Mouse (Mus musculus) CD8-positive naive resting alpha-beta T cell, adult 2 months (primary cell): Measurements from ENCODE around the gene Cldn10.

Experiments
- DNase-seq, 2 experiments: peaks; one replicate each; pipeline ENCODE4 v3.0.0; 2022; ENCODE audit warnings: low read depth in 2 of 2, low spot score in 2 of 2

The Cldn10 gene

GRCm38 (mm10) chr14:118862253-118862652 is 74.5 kb downstream of the Cldn10 start:
- DNase-seq: peak in 1 of 2 experiments; percentile 33

DNA sequence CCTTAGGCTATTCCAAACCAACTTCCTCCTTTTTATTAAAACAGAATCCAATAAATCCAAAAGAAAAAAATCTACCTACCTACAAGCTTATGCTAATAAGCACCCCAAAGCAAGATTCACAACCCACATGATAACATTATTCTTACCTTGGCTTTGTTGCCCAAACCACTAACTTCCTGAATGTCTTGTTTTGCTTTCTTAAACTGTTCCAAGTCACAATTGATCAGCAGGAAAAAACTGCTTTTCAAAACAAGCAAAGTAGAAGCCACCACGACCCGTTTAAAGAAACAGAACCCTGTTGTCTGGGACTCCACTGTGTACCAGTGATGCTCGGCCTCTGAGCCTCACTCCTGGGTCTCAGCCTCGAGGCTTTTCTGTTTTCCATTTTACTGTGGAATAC is 77.2 kb downstream of the Cldn10 start:
- DNase-seq: peak; percentile 9 to 48

GRCm38 (mm10) chr14:118866014-118866811 is 78.5 kb downstream of the Cldn10 start:
- DNase-seq: no peak

- DNase-seq: no peak
Measured at GRCm38 (mm10) chr14:118867366-118867765, 79.7 kb downstream of the Cldn10 start.

GRCm38 (mm10) chr14:118868102-118868724 is 80.5 kb downstream of the Cldn10 start:
- no peak for DNase-seq

DNA sequence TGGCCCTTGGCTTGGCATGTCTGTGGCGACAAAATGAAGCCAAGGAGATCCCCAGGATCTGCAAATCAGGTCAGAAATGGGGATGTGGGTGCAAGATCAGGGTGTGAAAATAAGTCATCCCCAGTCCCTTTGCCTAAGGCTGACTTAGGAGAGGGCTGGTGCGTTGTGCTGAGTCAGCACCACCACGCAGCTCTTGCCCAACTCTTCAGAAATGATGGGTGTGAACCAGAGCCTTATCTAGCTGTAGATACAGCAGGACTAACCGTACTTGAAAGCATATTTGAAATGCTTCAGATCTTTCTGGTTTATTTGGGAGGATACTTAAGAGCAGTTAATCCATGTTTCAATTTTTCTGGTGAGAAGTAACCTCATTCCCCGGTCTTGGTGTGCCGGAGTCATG is 82.0 kb downstream of the Cldn10 start:
- DNase-seq: no peak

GRCm38 (mm10) chr14:118874126-118874525 is 86.4 kb downstream of the Cldn10 start:
- no peak for DNase-seq

- no peak for DNase-seq
Measured at GRCm38 (mm10) chr14:118874786-118875415, 87.2 kb downstream of the Cldn10 start.

- DNase-seq: no peak
Measured at GRCm38 (mm10) chr14:118878346-118878910, 90.7 kb downstream of the Cldn10 start.

DNA sequence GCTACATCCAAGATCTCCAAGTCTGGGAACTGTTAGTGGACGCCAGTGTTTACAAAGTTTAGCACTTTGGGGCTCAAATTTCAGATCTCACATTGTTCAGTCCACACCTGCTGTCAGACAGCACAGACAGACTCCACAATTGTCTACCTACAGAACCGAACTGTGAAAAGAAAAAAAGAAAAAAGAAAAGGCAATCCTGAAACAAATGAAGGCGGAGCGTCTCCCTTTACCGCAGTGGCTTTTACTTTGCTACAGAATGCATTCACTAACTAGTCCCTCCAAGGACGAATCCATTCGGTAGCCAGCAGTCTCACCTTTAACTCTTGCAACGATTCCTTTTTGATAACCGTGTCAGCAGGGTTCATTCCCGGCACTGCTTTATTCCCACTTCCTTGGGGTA is 93.0 kb downstream of the Cldn10 start:
- DNase-seq: no peak

DNA sequence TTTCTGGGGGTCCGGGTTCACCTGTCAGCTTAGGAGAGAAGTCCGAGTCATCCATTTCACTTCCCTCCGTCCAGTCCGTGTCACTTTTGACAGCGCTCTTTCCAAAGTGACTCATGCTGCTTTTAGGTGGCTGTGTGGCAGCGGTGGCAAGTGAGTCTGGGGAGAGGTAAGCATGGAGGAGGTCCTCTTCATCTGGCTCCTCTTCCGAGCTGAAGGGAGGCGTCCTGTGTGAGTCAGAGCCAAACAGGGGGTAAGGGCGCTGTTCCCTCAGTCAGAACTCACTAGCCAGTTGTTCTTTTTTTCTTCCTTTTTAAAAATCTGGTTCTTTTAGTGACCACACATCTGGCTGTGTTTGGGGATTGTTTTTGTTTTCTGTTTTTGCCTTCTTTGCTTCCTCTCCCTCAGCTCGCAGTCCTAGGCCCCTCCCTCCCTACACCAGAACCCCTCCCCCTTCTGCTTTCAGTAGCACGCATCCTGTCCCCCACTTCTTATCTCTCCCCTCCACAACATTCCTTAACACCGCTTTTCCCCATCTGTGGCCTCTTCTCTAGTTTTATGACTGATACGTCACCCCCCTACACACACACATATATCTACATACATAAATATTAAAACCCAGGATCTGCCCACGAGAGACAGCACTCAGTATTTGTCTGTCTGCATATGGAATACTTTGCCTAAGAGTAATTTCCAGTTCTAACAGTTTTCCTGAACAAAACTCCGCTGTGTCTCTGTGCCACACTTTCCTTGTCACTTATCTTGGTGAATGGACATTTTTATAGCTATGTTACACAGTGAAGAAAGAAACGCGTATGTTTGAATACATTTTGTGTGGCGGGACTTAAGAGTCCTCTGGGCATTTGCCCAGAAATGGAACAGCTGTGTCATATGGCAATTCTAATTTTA is 95.9 kb downstream of the Cldn10 start:
- DNase-seq: no peak

- DNase-seq: no peak
Measured at GRCm38 (mm10) chr14:118884250-118884556, 96.5 kb downstream of the Cldn10 start.

- no peak for DNase-seq
Measured at GRCm38 (mm10) chr14:118890101-118890500, 102.4 kb downstream of the Cldn10 start.

DNA sequence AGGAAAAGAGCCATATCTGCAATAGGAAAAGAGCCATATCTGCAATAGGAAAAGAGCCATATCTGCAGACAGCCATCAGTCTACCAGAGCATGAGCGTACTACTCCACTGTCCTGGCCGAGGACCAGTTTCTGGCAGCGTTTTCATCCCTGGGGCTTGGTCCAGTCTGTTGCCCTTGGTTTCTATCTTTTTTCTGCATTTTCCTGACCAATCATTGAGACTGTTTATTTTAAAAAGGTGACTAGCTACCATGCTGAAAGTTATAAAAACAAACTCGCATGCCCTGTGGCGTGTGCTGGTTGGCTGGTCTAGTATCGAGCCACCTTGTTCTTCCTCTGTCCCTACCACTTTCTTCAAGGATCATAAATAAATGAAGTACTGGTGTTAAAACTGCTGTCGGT is 107.5 kb downstream of the Cldn10 start:
- DNase-seq: no peak

- no peak for DNase-seq
Measured at GRCm38 (mm10) chr14:118895655-118896054, 107.9 kb downstream of the Cldn10 start.

- DNase-seq: no peak
Measured at GRCm38 (mm10) chr14:118899940-118900339, 112.2 kb downstream of the Cldn10 start.

DNA sequence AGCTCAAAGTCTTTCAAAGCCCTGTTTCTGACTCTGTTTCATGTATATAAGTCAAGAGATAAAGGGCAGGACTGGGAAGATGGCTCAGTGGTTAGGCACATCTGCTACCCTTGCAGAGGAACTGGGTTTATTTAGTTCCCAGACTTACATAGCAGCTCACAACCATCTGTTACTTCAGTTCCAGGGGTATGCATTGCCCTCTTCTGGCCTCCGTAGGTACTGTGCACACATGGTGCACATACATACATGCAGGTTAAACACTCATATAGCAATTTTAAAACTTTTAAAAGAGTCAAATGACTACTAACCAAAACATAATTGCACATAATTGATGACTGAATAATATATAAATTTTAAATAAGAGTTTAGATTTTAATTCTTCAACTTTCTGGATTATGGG is 113.2 kb downstream of the Cldn10 start:
- no peak for DNase-seq

- DNase-seq: no peak
Measured at GRCm38 (mm10) chr14:118903397-118903796, 115.7 kb downstream of the Cldn10 start.

- DNase-seq: no peak
Measured at GRCm38 (mm10) chr14:118903867-118904562, 116.3 kb downstream of the Cldn10 start.

GRCm38 (mm10) chr14:118907592-118907991 is 119.9 kb downstream of the Cldn10 start:
- no peak for DNase-seq
